Mouse (Mus musculus) MEL (cell line): ENCODE measurements at regions not wholly inside any gene's neighbourhood (a gene's known extent, or its start where the extent isn't known, plus 50 kb on each side); places are given as distances from the start of the nearest gene placed in this dataset.

Experiments used
- DNase-seq: peaks from one replicate; pipeline ENCODE4 v3.0.0; 2011; ENCODE audit warnings: low read depth, low spot score
- H3K27ac ChIP-seq: 2 replicates; pipeline ENCODE4 v1.5.1; 2012; ENCODE audit warnings: low read depth, mild to moderate bottlenecking, control low read depth, low read length, moderate library complexity; ENCODE audit not compliant: control insufficient read depth
- H3K27me3 ChIP-seq, 2 experiments: fragments of 150-350 bp in 1 of 2; sonication (generic) in 1 of 2; 2 replicates each; pipeline ENCODE4 v1.6.1; 2012; ENCODE audit warnings: low read length in 2 of 2, mild to moderate bottlenecking in 2 of 2, improper control_type of control experiment in 1 of 2, moderate library complexity in 1 of 2; ENCODE audit not compliant: insufficient read depth in 2 of 2, control insufficient read depth in 1 of 2
- H3K36me3 ChIP-seq, 2 experiments: 2 replicates each; pipeline ENCODE4 v1.6.1; 2012 to 2014; ENCODE audit warnings: low read length in 2 of 2, improper control_type of control experiment in 1 of 2, inconsistent platforms in 1 of 2, mild to moderate bottlenecking in 1 of 2; ENCODE audit not compliant: insufficient read depth in 2 of 2, control insufficient read depth in 1 of 2
- H3K4me1 ChIP-seq, 2 experiments: fragments of 150-350 bp in 1 of 2; sonication (generic) in 1 of 2; 2 replicates each; pipeline ENCODE4 v1.6.1; 2012; ENCODE audit warnings: low read length in 2 of 2, improper control_type of control experiment in 1 of 2, mild to moderate bottlenecking in 1 of 2; ENCODE audit not compliant: insufficient read depth in 2 of 2, control insufficient read depth in 1 of 2
- H3K4me3 ChIP-seq, 2 experiments: fragments of 150-350 bp in 1 of 2; sonication (generic) in 1 of 2; 2 replicates each; pipeline ENCODE4 v1.5.1; 2012; ENCODE audit warnings: low read depth in 2 of 2, low read length in 2 of 2, mild to moderate bottlenecking in 2 of 2, moderate library complexity in 2 of 2, control low read depth in 1 of 2, improper control_type of control experiment in 1 of 2; ENCODE audit not compliant: control insufficient read depth in 1 of 2, insufficient read depth in 1 of 2
- H3K79me2 ChIP-seq: 2 replicates; pipeline ENCODE4 v1.6.1; 2012; ENCODE audit warnings: mild to moderate bottlenecking, low read length, moderate library complexity; ENCODE audit not compliant: control insufficient read depth, poor library complexity, insufficient read depth
- H3K9ac ChIP-seq: 2 replicates; pipeline ENCODE4 v1.6.1; 2012; ENCODE audit warnings: low read depth, mild to moderate bottlenecking, control low read depth, low read length, moderate library complexity; ENCODE audit not compliant: control insufficient read depth, poor library complexity, severe bottlenecking
- H3K9me3 ChIP-seq: fragments of 150-350 bp; sonication (generic); replicated peaks from 2 replicates; pipeline ENCODE4 v1.6.1; 2012; ENCODE audit warnings: mild to moderate bottlenecking, low read length, improper control_type of control experiment, moderate library complexity; ENCODE audit not compliant: insufficient read depth
- BHLHE40 ChIP-seq: IDR thresholded peaks from 2 replicates; pipeline ENCODE4 v1.6.1; 2012; ENCODE audit warnings: low read depth, mild to moderate bottlenecking, inconsistent platforms, low read length, improper control_type of control experiment, borderline replicate concordance
- CTCF ChIP-seq, 3 experiments: IDR thresholded peaks in 2 of 3; conservative IDR thresholded peaks in 1 of 3; 2 replicates each; pipeline ENCODE4 v1.5.1; 2011 to 2012; ENCODE audit warnings: low read length in 3 of 3, low read depth in 2 of 3, mild to moderate bottlenecking in 2 of 3, improper control_type of control experiment in 1 of 3, inconsistent platforms in 1 of 3, mixed read lengths in 1 of 3, moderate library complexity in 1 of 3; ENCODE audit not compliant: control insufficient read depth in 1 of 3, insufficient read depth in 1 of 3, poor library complexity in 1 of 3, severe bottlenecking in 1 of 3
- E2F4 ChIP-seq: IDR thresholded peaks from 2 replicates; pipeline ENCODE4 v1.6.1; 2011; ENCODE audit warnings: low read depth, low read length, improper control_type of control experiment, borderline replicate concordance
- EP300 ChIP-seq, 2 experiments: IDR thresholded peaks; 2 replicates each; pipeline ENCODE4 v1.6.1; 2011; ENCODE audit warnings: improper control_type of control experiment in 2 of 2, low read length in 2 of 2, low read depth in 1 of 2, mild to moderate bottlenecking in 1 of 2
- ETS1 ChIP-seq: IDR thresholded peaks from 2 replicates; pipeline ENCODE4 v1.6.1; 2012; ENCODE audit warnings: low read depth, mild to moderate bottlenecking, inconsistent platforms, low read length, improper control_type of control experiment, moderate library complexity
- GABPA ChIP-seq: IDR thresholded peaks from 2 replicates; pipeline ENCODE4 v1.6.1; 2012; ENCODE audit warnings: low read depth, mild to moderate bottlenecking, inconsistent platforms, low read length, improper control_type of control experiment, moderate library complexity
- HCFC1 ChIP-seq: IDR thresholded peaks from 2 replicates; pipeline ENCODE4 v1.6.1; 2012; ENCODE audit warnings: low read depth, mild to moderate bottlenecking, inconsistent platforms, low read length, improper control_type of control experiment, moderate library complexity
- MEF2A ChIP-seq: IDR thresholded peaks from 2 replicates; pipeline ENCODE4 v1.6.1; 2014; ENCODE audit warnings: low read depth, mild to moderate bottlenecking, inconsistent platforms, low read length, improper control_type of control experiment; ENCODE audit not compliant: poor library complexity, insufficient replicate concordance, severe bottlenecking; ENCODE audit errors: extremely low read depth
- MYB ChIP-seq: IDR thresholded peaks from 2 replicates; pipeline ENCODE4 v1.6.1; 2011; ENCODE audit warnings: mild to moderate bottlenecking, low read depth, low read length, improper control_type of control experiment
- MYC ChIP-seq: IDR thresholded peaks from 2 replicates; pipeline ENCODE4 v1.6.1; 2011; ENCODE audit warnings: low read depth, mild to moderate bottlenecking, low read length, improper control_type of control experiment, moderate library complexity
- NRF1 ChIP-seq: IDR thresholded peaks from 2 replicates; pipeline ENCODE4 v1.6.1; 2014; ENCODE audit warnings: low read depth, mild to moderate bottlenecking, inconsistent platforms, low read length, improper control_type of control experiment, moderate library complexity; ENCODE audit not compliant: poor library complexity, insufficient read depth, severe bottlenecking
- POLR2AphosphoS5 ChIP-seq: IDR thresholded peaks from 2 replicates; pipeline ENCODE4 v1.6.1; 2012; ENCODE audit warnings: low read depth, borderline replicate concordance, mild to moderate bottlenecking, inconsistent platforms, low read length, moderate library complexity, mixed read lengths
- SIN3A ChIP-seq: IDR thresholded peaks from 2 replicates; pipeline ENCODE4 v1.6.1; 2012; ENCODE audit warnings: low read length, improper control_type of control experiment, inconsistent platforms
- UBTF ChIP-seq: IDR thresholded peaks from 2 replicates; pipeline ENCODE4 v1.6.1; 2012; ENCODE audit warnings: low read depth, mild to moderate bottlenecking, inconsistent platforms, low read length, improper control_type of control experiment, moderate library complexity, borderline replicate concordance; ENCODE audit not compliant: insufficient read depth
- ZC3H11A ChIP-seq: IDR thresholded peaks from 2 replicates; pipeline ENCODE4 v1.6.1; 2012; ENCODE audit warnings: low read depth, mild to moderate bottlenecking, inconsistent platforms, low read length, improper control_type of control experiment
- ZKSCAN1 ChIP-seq: IDR thresholded peaks from 2 replicates; pipeline ENCODE4 v1.6.1; 2012; ENCODE audit warnings: low read depth, mild to moderate bottlenecking, inconsistent platforms, low read length, improper control_type of control experiment, moderate library complexity
- ZMIZ1 ChIP-seq: IDR thresholded peaks from 2 replicates; pipeline ENCODE4 v1.6.1; 2012; ENCODE audit warnings: low read depth, mild to moderate bottlenecking, inconsistent platforms, low read length, improper control_type of control experiment, moderate library complexity
- ZNF384 ChIP-seq: IDR thresholded peaks from 2 replicates; pipeline ENCODE4 v1.6.1; 2012; ENCODE audit warnings: low read depth, mild to moderate bottlenecking, inconsistent platforms, low read length, improper control_type of control experiment

GRCm38 (mm10) chr6:66458172-66458571 is 77.0 kb upstream of the Mad2l1 start:
- no peaks in the 10 kb centered on the region for H3K27me3 ChIP-seq
- no peaks in the 10 kb centered on the region for H3K9me3 ChIP-seq
- no peak overlapping the region for H3K27ac ChIP-seq
- H3K9ac ChIP-seq, result no peak overlapping the region
- H3K79me2 ChIP-seq, result no peaks in the 10 kb centered on the region
- no peak for DNase-seq
- peaks cover 0 to 4% of the 10 kb centered on the region in 2 experiments; a peak in 2 of 4 replicates for H3K36me3 ChIP-seq
- H3K4me3 ChIP-seq, result no peak overlapping the region
- TF ChIP-seq MYC (no peak), BHLHE40 (no peak), HCFC1 (no peak), UBTF (no peak), MYB (no peak), EP300 (IDR thresholded peaks at IDR 0.05; ENCODE audit: low read depth in 1 of 2, low read length in 2 of 2) (no peak), ZNF384 (no peak), MEF2A (no peak), POLR2AphosphoS5 (no peak), ETS1 (no peak), NRF1 (no peak), GABPA (no peak), E2F4 (no peak), CTCF (IDR thresholded peaks at IDR 0.05 in 2 of 3, conservative IDR thresholded peaks at IDR 0.05 in 1 of 3; ENCODE audit: control insufficient read depth in 1 of 3, insufficient read depth in 1 of 3, low read depth in 2 of 3, low read length in 3 of 3, poor library complexity in 1 of 3, severe bottlenecking in 1 of 3) (no peak), ZC3H11A (no peak), SIN3A (no peak), ZKSCAN1 (no peak)
- no peaks in the 10 kb centered on the region; a peak in 1 of 4 replicates for H3K4me1 ChIP-seq

- Histone ChIP-seq H3K9ac (no peak overlapping the region), H3K79me2 (no peaks in the 10 kb centered on the region)
These were observed 70.7 kb upstream of the Mad2l1 start for GRCm38 (mm10) chr6:66464540-66464939.

More at GRCm38 (mm10) chr6:66464540-66464939, 70.7 kb upstream of the Mad2l1 start:
- no peak overlapping the region for H3K4me3 ChIP-seq
- no peaks in the 10 kb centered on the region for H3K36me3 ChIP-seq
- DNase-seq, result no peak
- H3K4me1 ChIP-seq, result no peaks in the 10 kb centered on the region
- H3K27ac ChIP-seq, result no peak overlapping the region
- no peak for TF ChIP-seq ZMIZ1
- TF ChIP-seq, all 39 proteins: peak for 0
- Histone ChIP-seq H3K9me3 (no peaks in the 10 kb centered on the region), H3K27me3 (no peaks in the 10 kb centered on the region)
